Mouse (Mus musculus) cortical plate, adult 2 months (tissue): Measurements from ENCODE around the gene Dapk1. TPM values are rescaled to one million over a fixed set of nuclear protein-coding genes. Genes with fewer than 3 reads are reported as not detected.
A peak's percentile ranks its signal among the peaks of the same experiment; 100 is the strongest.

Source experiments
- H3K27ac ChIP-seq: fragments of 200-500 bp; 2 replicates; pipeline ENCODE4 v1.5.1; 2012; ENCODE audit warnings: low read length, control low read depth, inconsistent platforms; ENCODE audit not compliant: insufficient read depth
- H3K4me1 ChIP-seq: fragments of 200-500 bp; 2 replicates; pipeline ENCODE4 v1.6.1; 2011; ENCODE audit warnings: low read length; ENCODE audit not compliant: control insufficient read depth, insufficient read depth
- H3K4me3 ChIP-seq: fragments of 200-500 bp; 2 replicates; pipeline ENCODE4 v1.5.1; 2011; ENCODE audit warnings: mild to moderate bottlenecking, low read length, control low read depth; ENCODE audit not compliant: insufficient read depth
- CTCF ChIP-seq: fragments of 200-500 bp; IDR thresholded peaks from 2 replicates; pipeline ENCODE4 v1.5.1; 2011; ENCODE audit warnings: mild to moderate bottlenecking, control low read depth, low read length; ENCODE audit not compliant: insufficient read depth; ENCODE audit errors: extremely low read depth
- POLR2A ChIP-seq: fragments of 200-500 bp; IDR thresholded peaks from 2 replicates; pipeline ENCODE4 v1.6.1; 2011; ENCODE audit warnings: mild to moderate bottlenecking, low read length, control low read depth; ENCODE audit not compliant: insufficient read depth; ENCODE audit errors: extremely low read depth
- polyA plus RNA-seq: library from polyadenylated mRNA; depleted of rRNA; stranded (reverse); fragments of >200 nt; gene quantifications from 2 replicates; pipeline ENCODE4 v1.2.3, GENCODE M21; 2012

Dapk1 gene
- polyA plus RNA-seq, 1 experiment = 57.4 TPM

DNA sequence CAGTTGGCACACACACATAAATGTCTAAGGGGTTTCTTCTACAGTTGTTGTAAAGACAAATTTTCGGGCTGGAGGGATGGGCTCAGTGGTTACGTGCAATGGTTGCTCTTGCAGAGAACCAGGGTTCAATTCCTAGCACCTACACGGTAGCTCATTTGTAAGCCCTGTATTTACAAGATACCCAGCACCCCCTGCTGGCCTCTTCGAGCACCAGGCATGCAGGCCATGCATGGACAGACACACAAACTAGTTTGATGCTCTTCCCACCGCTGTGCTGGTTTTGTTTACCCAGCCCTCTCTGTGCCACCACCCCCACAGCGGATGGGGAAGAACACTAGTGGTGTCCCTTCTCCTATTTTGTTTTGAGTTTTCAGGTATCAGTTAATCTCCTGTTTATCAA, 138.5 kb downstream of the Dapk1 start:
- TF ChIP-seq POLR2A (no peak), CTCF (no peak)
- no peak overlapping the region for H3K4me3 ChIP-seq
- peaks cover 2% of the 10 kb centered on the region for H3K4me1 ChIP-seq
- no peak overlapping the region for H3K27ac ChIP-seq

DNA sequence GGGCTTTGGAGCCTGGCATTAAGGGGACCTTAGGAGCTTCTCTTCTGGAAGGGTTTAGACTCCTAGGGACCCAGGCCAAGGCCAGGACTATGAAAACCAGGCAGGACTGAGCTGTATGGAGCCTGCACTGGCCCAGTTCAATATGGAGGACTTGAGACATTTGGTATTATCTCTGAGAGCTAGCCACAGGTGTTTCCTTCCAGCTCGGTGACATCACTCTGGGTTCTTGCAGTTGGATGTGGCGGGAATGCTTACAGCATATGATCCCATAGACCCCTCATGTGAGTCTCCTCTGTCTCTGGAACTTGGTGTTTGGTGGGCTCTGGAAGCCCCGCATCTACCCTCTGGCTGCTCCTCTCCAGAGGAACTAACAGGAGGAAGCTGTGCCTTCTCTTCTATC, 140.9 kb downstream of the Dapk1 start:
- no peak for TF ChIP-seq CTCF
- no peak for TF ChIP-seq POLR2A
- Histone ChIP-seq H3K4me3 (no peak overlapping the region), H3K4me1 (peaks cover 2% of the 10 kb centered on the region), H3K27ac (no peak overlapping the region)

DNA sequence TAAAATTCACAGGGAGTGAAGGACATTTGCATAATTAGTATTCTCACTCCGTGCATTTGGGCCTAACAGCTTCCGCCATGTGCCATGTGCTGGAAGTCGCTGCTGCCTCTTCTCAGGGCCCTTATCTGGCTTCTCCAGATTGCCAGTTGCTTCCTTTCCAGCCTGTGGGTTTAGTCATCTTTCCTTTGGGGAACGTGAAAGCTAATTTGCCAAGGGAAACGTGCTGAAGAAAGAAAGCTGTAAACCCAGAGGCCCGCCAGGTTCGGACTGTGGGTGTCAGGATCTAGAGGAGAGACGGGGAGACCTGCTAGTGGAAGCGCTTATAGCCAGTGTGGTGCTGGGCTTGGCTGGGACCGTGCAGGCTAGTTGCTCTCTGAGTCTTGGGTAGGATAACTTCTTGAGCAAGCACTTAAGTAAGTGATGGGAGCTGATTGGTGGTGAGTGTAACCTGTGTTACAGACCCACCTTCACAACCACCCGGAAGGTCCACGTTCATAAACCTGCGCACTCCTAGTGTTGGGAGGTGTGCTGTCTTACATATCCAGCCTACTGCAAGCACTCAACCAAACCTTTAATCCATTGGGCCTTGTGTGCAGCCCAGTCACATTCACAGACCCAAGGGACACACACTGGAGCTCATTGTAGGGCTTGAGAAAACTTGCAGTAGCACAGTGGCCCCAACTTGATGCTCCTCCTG, 141.8 kb downstream of the Dapk1 start:
- no peak overlapping the region for H3K4me3 ChIP-seq
- H3K27ac ChIP-seq = no peak overlapping the region
- peaks cover 2% of the 10 kb centered on the region for H3K4me1 ChIP-seq
- TF ChIP-seq POLR2A = no peak
- TF ChIP-seq CTCF = no peak

DNA sequence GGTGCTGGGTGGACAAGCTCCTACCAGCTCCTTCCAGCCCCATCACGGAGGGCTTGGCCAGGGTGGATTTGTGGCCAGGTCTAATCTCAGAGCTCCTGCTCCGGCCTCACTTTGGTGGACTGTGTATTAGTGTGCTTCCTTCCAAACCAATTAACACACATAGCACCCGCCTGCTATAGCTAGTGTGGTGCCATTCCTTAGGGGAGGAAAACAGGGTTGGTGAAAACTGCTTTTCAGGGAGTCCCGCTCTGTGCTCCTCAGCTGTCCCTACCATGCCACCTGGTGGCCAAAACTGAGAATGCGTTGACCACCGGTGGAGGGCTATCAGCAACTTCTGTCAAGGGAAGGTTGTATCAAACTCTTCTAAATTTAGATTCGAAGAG, 142.3 kb downstream of the Dapk1 start:
- peaks cover 2% of the 10 kb centered on the region for H3K4me1 ChIP-seq
- H3K27ac ChIP-seq = no peak overlapping the region
- no peak overlapping the region for H3K4me3 ChIP-seq
- no peak for TF ChIP-seq POLR2A
- peak; percentile 90 for TF ChIP-seq CTCF

DNA sequence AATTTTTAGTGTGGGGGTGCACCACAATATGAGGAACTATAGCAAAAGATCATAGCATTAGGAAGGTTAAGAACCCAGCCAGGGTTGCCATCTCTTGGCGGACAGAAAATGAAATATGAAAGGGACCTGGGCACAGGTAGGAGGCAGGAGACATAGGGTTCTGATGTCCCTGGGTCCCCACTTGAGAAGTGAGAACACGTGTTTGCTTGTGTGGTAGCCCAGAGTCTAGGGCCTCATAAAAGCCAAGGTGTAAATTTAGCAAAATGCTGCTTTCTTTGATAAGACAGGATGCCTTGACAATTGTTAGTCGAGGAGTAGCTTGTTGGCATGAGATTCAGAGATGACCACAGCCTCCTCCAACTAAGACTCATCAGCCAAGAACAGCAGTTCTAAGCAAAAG, 143.0 kb downstream of the Dapk1 start:
- TF ChIP-seq CTCF = no peak
- no peak for TF ChIP-seq POLR2A
- Histone ChIP-seq H3K4me1 (peaks cover 2% of the 10 kb centered on the region), H3K4me3 (no peak overlapping the region), H3K27ac (no peak overlapping the region)

DNA sequence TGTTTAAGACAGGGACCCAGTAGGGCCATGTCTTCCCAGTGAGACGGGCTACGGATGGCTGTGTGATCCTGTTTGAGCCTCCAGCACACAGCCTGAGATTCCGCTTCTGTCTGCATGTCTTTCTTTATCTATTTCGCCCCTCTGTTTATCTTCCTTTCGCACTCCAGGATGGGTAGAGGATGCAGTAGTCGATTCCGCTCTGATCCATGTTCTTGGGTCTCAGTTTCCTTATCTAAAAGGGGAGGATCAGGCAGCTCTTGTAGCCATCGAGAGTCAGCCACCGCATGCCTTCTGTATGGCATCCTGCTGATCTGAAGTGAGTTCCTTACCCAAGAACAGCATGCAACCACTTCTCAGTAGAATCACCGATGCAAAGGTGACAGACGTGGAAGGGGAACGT, 143.6 kb downstream of the Dapk1 start:
- Histone ChIP-seq H3K4me3 (no peak overlapping the region), H3K27ac (no peak overlapping the region), H3K4me1 (peaks cover 2% of the 10 kb centered on the region)
- TF ChIP-seq CTCF = no peak
- TF ChIP-seq POLR2A = no peak

DNA sequence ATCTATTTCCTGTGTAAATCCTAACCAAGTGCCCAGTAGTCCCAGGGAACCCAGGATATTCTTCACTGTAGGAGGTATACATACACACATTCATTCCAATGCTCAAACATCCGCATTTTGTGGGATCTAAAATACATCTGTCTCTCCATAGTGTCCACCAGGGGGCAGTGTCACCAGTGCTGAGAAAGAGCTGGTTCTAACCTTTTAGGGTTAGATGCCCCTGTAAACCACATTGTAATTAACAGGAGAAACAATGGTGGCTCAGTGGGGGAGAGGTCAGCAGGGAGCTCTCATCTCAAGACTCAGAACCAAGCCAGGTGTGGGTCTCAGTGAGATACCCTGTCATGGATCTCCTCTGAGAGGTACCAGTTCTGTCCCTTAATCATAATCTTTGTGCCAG, 144.5 kb downstream of the Dapk1 start:
- TF ChIP-seq CTCF (peak; percentile 49; the same call in 1 of the 2 replicates), POLR2A (no peak)
- Histone ChIP-seq H3K27ac (no peak overlapping the region), H3K4me1 (peaks cover 5% of the 10 kb centered on the region), H3K4me3 (no peak overlapping the region)

DNA sequence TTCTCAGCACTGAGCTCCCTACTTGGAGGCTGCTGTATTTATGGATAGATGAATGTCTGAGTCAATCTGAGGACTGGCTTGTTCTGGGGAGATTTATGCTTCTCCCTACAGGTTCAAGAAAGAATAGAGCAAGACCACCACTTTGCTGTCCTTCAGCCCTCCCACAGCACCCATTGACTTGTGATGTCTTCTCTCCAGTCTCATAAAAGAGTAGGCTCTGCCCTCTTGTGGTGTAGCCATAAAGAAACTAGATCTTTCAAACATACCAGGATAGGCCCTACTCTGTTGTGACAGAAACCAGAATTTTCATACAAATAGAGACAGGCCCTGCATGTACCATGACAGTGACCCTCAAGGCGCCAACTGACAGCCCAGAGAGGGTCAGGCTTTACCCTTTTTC, 145.5 kb downstream of the Dapk1 start:
- no peak overlapping the region for H3K27ac ChIP-seq
- H3K4me1 ChIP-seq = peaks cover 5% of the 10 kb centered on the region
- 0 out of 2 replicates have a peak, but pooled peaks have one; percentile 6 for TF ChIP-seq CTCF
- no peak for TF ChIP-seq POLR2A
- H3K4me3 ChIP-seq = no peak overlapping the region

DNA sequence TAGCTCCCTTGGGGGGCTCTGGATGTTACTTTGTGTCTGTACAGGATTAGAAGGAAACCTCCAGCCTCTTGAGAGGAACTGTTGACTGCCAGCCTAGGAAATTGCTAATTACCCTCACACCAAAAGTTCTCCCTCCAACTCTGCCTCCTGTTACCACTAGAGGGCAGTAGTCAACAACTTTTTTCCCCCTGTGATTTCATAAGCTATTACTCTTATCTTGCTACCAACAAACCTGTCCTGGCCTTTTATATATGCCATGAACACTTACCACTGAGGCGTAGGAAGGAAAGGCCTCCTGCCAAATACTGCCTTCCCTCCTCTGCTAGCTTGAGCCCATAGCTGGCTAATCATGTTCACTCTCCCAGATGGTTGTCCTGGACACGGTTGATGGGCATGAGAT, 146.8 kb downstream of the Dapk1 start:
- Histone ChIP-seq H3K4me3 (no peak overlapping the region), H3K4me1 (peaks cover 5% of the 10 kb centered on the region; the same call in 1 of the 2 replicates), H3K27ac (no peak overlapping the region)
- TF ChIP-seq POLR2A (no peak), CTCF (peak; percentile 26; the same call in 1 of the 2 replicates)

DNA sequence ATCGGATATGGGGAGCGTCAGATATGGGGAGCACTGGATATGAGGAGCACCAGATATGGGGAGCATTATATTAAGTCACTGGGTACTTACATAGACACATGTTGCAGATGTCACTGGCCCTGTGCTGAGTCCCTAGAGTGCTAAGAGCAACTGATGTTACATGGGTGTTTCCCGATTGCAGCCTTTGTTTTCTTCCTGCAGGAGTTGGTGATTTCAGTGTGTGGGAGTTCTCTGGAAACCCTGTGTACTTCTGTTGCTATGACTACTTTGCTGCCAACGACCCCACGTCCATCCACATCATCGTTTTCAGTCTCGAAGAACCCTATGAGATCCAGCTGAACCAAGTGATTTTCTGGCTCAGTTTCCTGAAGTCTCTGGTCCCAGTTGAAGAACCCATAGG, 149.2 kb downstream of the Dapk1 start:
- Histone ChIP-seq H3K4me3 (no peak overlapping the region), H3K4me1 (peaks cover 3% of the 10 kb centered on the region; the same call in 1 of the 2 replicates), H3K27ac (no peak overlapping the region)
- TF ChIP-seq CTCF (no peak), POLR2A (no peak)

DNA sequence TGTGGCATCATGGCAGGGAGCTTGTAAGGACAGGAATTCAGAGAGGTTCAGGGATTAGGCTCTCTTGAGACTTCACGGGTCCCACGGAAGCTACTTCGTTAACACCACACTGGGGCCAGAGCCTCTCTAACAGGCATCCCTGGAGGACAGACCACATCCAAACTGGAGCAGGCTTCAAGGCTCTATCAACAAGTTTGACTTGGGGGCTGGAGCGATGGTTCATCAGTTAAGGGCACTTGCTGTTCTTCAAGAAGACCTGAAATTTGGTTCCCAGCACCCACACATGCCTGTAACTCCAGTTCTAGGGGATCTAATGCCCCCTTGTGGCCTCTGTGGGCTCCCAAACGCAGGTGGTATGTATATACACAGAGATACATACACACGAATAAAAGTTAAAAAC, 151.5 kb downstream of the Dapk1 start:
- H3K4me3 ChIP-seq = no peak overlapping the region
- TF ChIP-seq CTCF (no peak), POLR2A (no peak)

More for the DNA sequence above, 151.5 kb downstream of the Dapk1 start:
- Histone ChIP-seq H3K27ac (no peak overlapping the region), H3K4me1 (peaks cover 5% of the 10 kb centered on the region)
